Mouse (Mus musculus): ENCODE data around the gene Cldn8. TPM values are rescaled to one million over a fixed set of nuclear protein-coding genes. Genes with fewer than 3 reads are reported as not detected.

Gene Cldn8
- polyA plus RNA-seq, 1 experiment from 2014 or later = 5.4 TPM

GRCm38 (mm10) chr16:88570136-88570535 is 7.2 kb upstream of the Cldn8 start:
- no peaks in the 10 kb centered on the region for H3K9me3 ChIP-seq
- no peak overlapping the region for H3K9ac ChIP-seq
- no peaks in the 10 kb centered on the region for H3K27me3 ChIP-seq
- no peaks in the 10 kb centered on the region for H3K36me3 ChIP-seq
- no peak overlapping the region for H3K27ac ChIP-seq
- ATAC-seq (ENCODE audit: low FRiP score, low read depth) = no peak
- no peaks in the 10 kb centered on the region for H3K4me1 ChIP-seq
- no peak overlapping the region for H3K4me2 ChIP-seq (replicated peaks)
- no peak overlapping the region for H3K4me3 ChIP-seq

DNA sequence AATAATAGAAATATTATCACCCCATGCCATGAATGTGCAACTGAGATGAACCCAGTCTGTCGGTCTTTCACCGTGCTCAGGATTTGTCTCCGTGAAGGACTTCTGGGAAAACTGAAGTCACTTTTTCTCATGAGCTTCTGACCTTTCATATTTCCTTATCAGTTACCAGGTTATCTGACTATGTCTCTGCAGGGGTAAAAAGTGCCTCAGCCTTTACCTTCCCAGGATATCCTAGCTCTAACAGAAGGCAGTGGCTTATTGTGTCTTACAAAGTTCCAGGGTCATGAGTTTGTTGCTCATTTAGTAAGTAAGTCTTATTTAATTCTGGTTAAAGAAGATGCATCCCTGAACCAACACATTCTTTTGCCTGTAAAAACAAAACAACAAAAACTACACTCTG is 6.7 kb upstream of the Cldn8 start:
- no peaks in the 10 kb centered on the region for H3K36me3 ChIP-seq
- H3K4me2 ChIP-seq (replicated peaks) = no peak overlapping the region
- H3K4me3 ChIP-seq = no peak overlapping the region
- no peaks in the 10 kb centered on the region for H3K9me3 ChIP-seq
- H3K4me1 ChIP-seq = no peaks in the 10 kb centered on the region
- H3K27ac ChIP-seq = no peak overlapping the region
- no peaks in the 10 kb centered on the region for H3K27me3 ChIP-seq
- no peak overlapping the region for H3K9ac ChIP-seq
- no peak for ATAC-seq (ENCODE audit: low FRiP score, low read depth)
- 91% methylated on average over 3 of the region's 3 CpGs for WGBS

DNA sequence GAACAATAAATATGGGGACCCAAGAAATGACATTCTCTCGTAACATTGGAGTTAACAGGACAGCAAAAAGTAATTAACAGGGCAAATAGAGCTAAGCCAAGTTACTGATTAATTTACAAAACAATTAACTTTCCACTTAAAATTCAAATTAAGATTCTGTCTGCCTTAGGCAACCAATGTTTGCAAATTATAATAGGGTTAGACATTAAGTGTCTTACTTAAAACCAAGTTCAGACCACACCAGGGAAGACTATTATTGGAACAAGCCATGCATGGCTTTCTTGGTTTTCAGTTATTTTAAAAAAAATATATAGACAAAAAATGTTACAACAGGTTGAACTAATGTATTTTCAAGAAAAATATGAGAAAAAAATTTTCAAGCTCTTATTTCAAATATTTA is 6.1 kb upstream of the Cldn8 start:
- no peak overlapping the region for H3K9ac ChIP-seq
- H3K4me2 ChIP-seq (replicated peaks) = no peak overlapping the region
- H3K4me3 ChIP-seq = no peak overlapping the region
- no peaks in the 10 kb centered on the region for H3K4me1 ChIP-seq
- 54% methylated on average over 1 of the region's 1 CpGs for WGBS
- H3K27ac ChIP-seq = no peak overlapping the region
- no peak for ATAC-seq (ENCODE audit: low FRiP score, low read depth)
- no peaks in the 10 kb centered on the region for H3K36me3 ChIP-seq
- no peaks in the 10 kb centered on the region for H3K27me3 ChIP-seq
- no peaks in the 10 kb centered on the region for H3K9me3 ChIP-seq

GRCm38 (mm10) chr16:88561617-88562164 is 1.3 kb downstream of the Cldn8 start:
- Histone ChIP-seq H3K9ac (no peak overlapping the region), H3K36me3 (no peaks in the 10 kb centered on the region), H3K27me3 (no peaks in the 10 kb centered on the region), H3K27ac (no peak overlapping the region), H3K4me1 (no peaks in the 10 kb centered on the region), H3K4me3 (peak overlapping the region; percentile 5; the same call in 1 of the 2 replicates), H3K9me3 (no peaks in the 10 kb centered on the region), H3K4me2 (replicated peaks) (0 out of 2 replicates have a peak overlapping the region, but pooled peaks have one; percentile 4)
- 46% methylated on average over 6 of the region's 6 CpGs for WGBS
- no peak for ATAC-seq (ENCODE audit: low FRiP score, low read depth)

GRCm38 (mm10) chr16:88542488-88542887 is 20.5 kb downstream of the Cldn8 start:
- no peak overlapping the region for H3K4me2 ChIP-seq (replicated peaks)
- no peaks in the 10 kb centered on the region for H3K4me1 ChIP-seq
- no peak overlapping the region for H3K4me3 ChIP-seq
- H3K27me3 ChIP-seq = no peaks in the 10 kb centered on the region
- no peaks in the 10 kb centered on the region for H3K36me3 ChIP-seq
- ATAC-seq (ENCODE audit: low FRiP score, low read depth) = no peak
- WGBS = 52% methylated on average over 6 of the region's 6 CpGs
- H3K9ac ChIP-seq = no peak overlapping the region
- H3K9me3 ChIP-seq = no peaks in the 10 kb centered on the region
- no peak overlapping the region for H3K27ac ChIP-seq

DNA sequence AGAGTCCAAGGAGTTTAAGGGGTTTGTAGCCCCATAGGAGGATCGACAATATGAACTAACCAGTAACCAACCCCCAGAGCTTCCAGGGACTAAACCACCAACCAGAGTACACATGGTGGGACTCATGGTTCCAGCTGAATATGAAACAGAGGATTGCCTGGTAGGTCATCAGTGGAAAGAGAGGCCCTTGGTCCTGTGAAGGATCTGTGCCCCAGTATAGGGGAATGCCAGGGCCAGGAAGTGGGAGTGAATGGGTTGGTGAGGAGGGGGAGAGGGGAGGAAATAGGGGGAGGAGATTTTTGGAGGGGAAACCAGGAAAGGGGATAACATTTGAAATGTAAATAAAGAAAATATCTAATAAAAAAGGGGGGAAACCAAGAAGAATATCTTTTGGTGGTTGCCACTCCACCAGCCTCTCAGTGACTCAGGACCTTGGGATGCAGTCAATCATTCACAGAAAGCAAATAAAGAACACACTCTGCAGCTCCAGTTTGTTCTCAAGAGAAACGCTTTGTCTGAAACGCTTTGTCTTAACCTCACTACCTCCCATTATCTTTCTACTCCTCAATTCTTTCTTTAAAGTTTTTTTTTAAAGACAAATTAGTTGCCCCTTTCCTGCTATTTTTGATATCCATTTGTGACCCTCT is 23.0 kb downstream of the Cldn8 start:
- Histone ChIP-seq H3K4me3 (no peak overlapping the region), H3K4me1 (no peaks in the 10 kb centered on the region), H3K36me3 (no peaks in the 10 kb centered on the region), H3K27ac (no peak overlapping the region), H3K27me3 (no peaks in the 10 kb centered on the region), H3K9me3 (no peaks in the 10 kb centered on the region), H3K9ac (no peak overlapping the region), H3K4me2 (replicated peaks) (no peak overlapping the region)
- ATAC-seq (ENCODE audit: low FRiP score, low read depth) = no peak
- 84% methylated on average over 3 of the region's 3 CpGs for WGBS

GRCm38 (mm10) chr16:88511348-88511747 is 51.6 kb downstream of the Cldn8 start:
- Histone ChIP-seq H3K4me1 (no peaks in the 10 kb centered on the region), H3K4me2 (replicated peaks) (no peak overlapping the region)
- no peak for ATAC-seq (ENCODE audit: low FRiP score, low read depth)

More at GRCm38 (mm10) chr16:88511348-88511747, 51.6 kb downstream of the Cldn8 start:
- Histone ChIP-seq H3K27me3 (no peaks in the 10 kb centered on the region), H3K9me3 (no peaks in the 10 kb centered on the region), H3K9ac (no peak overlapping the region), H3K36me3 (no peaks in the 10 kb centered on the region), H3K27ac (no peak overlapping the region), H3K4me3 (no peak overlapping the region)

Other genes with a start within 250 kb of the Cldn8 start
- gene Cldn17, start 56.2 kb downstream of the Cldn8 start, polyA plus RNA-seq (2015; fragmentation: Nextera tagmentation; extraction: Ambion mirVana) = not detected in 2 replicates
- not detected in 2 replicates for gene Krtap24-1, start 49.1 kb upstream of the Cldn8 start, polyA plus RNA-seq (2015; fragmentation: Nextera tagmentation; extraction: Ambion mirVana)
- not detected in 2 replicates for gene 2310079G19Rik, start 64.5 kb upstream of the Cldn8 start, polyA plus RNA-seq (2015; fragmentation: Nextera tagmentation; extraction: Ambion mirVana)
- not detected in 2 replicates for gene Krtap26-1, start 84.6 kb upstream of the Cldn8 start, polyA plus RNA-seq (2015; fragmentation: Nextera tagmentation; extraction: Ambion mirVana)
- gene Krtap27-1, start 108.5 kb upstream of the Cldn8 start, polyA plus RNA-seq (2015; fragmentation: Nextera tagmentation; extraction: Ambion mirVana) = not detected in 2 replicates
- not detected in 2 replicates for gene 2310061N02Rik, start 144.8 kb upstream of the Cldn8 start, polyA plus RNA-seq (2015; fragmentation: Nextera tagmentation; extraction: Ambion mirVana)
- gene Krtap13-1, start 165.7 kb upstream of the Cldn8 start, polyA plus RNA-seq (2015; fragmentation: Nextera tagmentation; extraction: Ambion mirVana) = not detected in 2 replicates
- not detected in 2 replicates for gene Krtap13, start 188.5 kb upstream of the Cldn8 start, polyA plus RNA-seq (2015; fragmentation: Nextera tagmentation; extraction: Ambion mirVana)
- gene 2310034C09Rik, start 195.7 kb upstream of the Cldn8 start, polyA plus RNA-seq (2015; fragmentation: Nextera tagmentation; extraction: Ambion mirVana) = not detected in 2 replicates
- not detected in 2 replicates for gene 2310057N15Rik, start 211.0 kb upstream of the Cldn8 start, polyA plus RNA-seq (2015; fragmentation: Nextera tagmentation; extraction: Ambion mirVana)
- gene Gm5965, start 214.7 kb upstream of the Cldn8 start, polyA plus RNA-seq (2015; fragmentation: Nextera tagmentation; extraction: Ambion mirVana) = not detected in 2 replicates
- gene Gm20741, start 249.0 kb upstream of the Cldn8 start, polyA plus RNA-seq (2015; fragmentation: Nextera tagmentation; extraction: Ambion mirVana) = not detected in 2 replicates